In the genomic region with DNA sequence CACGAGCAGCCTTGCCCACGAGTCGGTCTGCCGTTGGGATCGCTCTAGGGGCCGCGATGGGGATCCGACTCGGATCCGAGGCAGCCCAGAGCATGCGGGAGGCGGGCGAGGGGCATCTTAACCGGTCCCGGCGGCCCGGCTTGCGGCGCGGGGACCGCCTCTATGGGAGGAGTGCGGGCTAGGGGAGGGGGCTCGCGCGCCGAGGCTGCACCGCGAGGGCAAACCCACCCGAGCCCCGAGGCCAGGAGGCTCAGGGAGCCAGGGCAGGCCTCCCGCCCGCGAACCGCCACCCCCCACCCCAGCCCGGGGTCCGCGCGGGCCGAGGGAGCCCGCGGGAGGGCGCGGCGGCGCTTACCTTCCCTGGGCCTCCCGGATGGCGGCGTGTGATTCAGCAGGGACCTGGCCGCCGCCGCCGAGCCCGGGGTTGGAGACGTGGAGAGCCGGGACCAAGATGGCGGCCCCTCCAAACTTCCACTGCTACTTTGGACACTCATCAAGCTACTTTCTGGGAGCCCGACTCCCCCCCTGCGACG, we compare ENCODE assay signal across 8 mouse cellular contexts. TPM values are rescaled to one million over a fixed set of nuclear protein-coding genes. Genes with fewer than 3 reads are reported as not detected.
A peak's percentile ranks its signal among the peaks of the same experiment; 100 is the strongest.
DNase-seq lines count a peak whose midpoint lies in the region; ATAC-seq and TF ChIP-seq lines count a peak whose summit lies in the region.

No protein-coding gene starts in this region.

- H3K27me3 ChIP-seq in E14TG2a.4 (ENCODE audit: insufficient read depth, low read length): no peaks in the 10 kb centered on the region
- no peaks in the 10 kb centered on the region for H3K27me3 ChIP-seq in forebrain, embryonic 12.5 days

- DNase-seq in brain, embryonic 14.5 days (ENCODE audit: low read depth): peak; percentile 78
- DNase-seq in heart, postnatal 14 days: peak; percentile 77 to 80
- DNase-seq in layer of hippocampus, postnatal 36 days: peak; percentile 70 to 74
- peak; percentile 66 for DNase-seq in lung, postnatal 25 days (ENCODE audit: low spot score)
- DNase-seq in retina, adult 2 months (ENCODE audit: low read depth, low spot score): peak; percentile 38
- DNase-seq in thymus, postnatal 4 days: peak; percentile 86

- intact Hi-C loops in heart, postnatal 14 days (cut with DNase I): loop anchor here (2.0 to 5.0 kb wide), 5 partner anchors 44 to 216 kb away; no protein-coding TSS in a partner anchor

- H3K27ac ChIP-seq in forebrain, embryonic 12.5 days: peak overlapping the region; percentile 100

- H3K4me1 ChIP-seq in E14TG2a.4 (replicated peaks; ENCODE audit: low read depth, low read length): peaks cover 52% of the 10 kb centered on the region
- H3K4me1 ChIP-seq in forebrain, embryonic 12.5 days: peaks cover 20% of the 10 kb centered on the region

- H3K4me2 ChIP-seq in forebrain, embryonic 12.5 days: peak overlapping the region; percentile 59

- no peak for TF ChIP-seq CTCF in E14TG2a.4 (conservative IDR thresholded peaks at IDR 0.05; ENCODE audit: low read length)
- TF ChIP-seq CTCF in brain, embryonic 14.5 days (IDR thresholded peaks at IDR 0.05; ENCODE audit: borderline replicate concordance, extremely low read depth, insufficient read depth, insufficient read length): no peak

- no peaks in the 10 kb centered on the region; the same call in 1 of the 2 replicates for H3K36me3 ChIP-seq in E14TG2a.4 (ENCODE audit: insufficient read depth, low read length)
- H3K36me3 ChIP-seq in forebrain, embryonic 12.5 days (replicated peaks): no peaks in the 10 kb centered on the region

- no peak; the same call in 1 of the 2 replicates for TF ChIP-seq POLR2A in brain, embryonic 14.5 days (IDR thresholded peaks at IDR 0.05; ENCODE audit: borderline replicate concordance, extremely low read depth, insufficient read depth, insufficient read length, poor library complexity, severe bottlenecking)

- peak; percentile 84 for ATAC-seq in forebrain, embryonic 12.5 days (ENCODE audit: low FRiP score)

- H3K4me3 ChIP-seq in E14TG2a.4 (replicated peaks; ENCODE audit: low read length): peak overlapping the region; percentile 91
- peak overlapping the region; percentile 95 for H3K4me3 ChIP-seq in forebrain, embryonic 12.5 days (replicated peaks)

- no peaks in the 10 kb centered on the region for H3K9me3 ChIP-seq in E14TG2a.4 (ENCODE audit: low read length)
- H3K9me3 ChIP-seq in forebrain, embryonic 12.5 days: no peaks in the 10 kb centered on the region

- under 1% methylated on average over 51 of the region's 59 CpGs for WGBS in forebrain, embryonic 12.5 days

- H3K9ac ChIP-seq in forebrain, embryonic 12.5 days: peak overlapping the region; percentile 99

RNA-seq across cellular contexts. Expression of gene Tlk1, which starts 0.6 kb away (rescaled TPM):
- 23.3 and 38.2 TPM in 2 replicates for polyA plus RNA-seq in brain, embryonic 14.5 days (2012; rRNA removed)
- 31.4 and 40.0 TPM in 2 replicates for polyA plus RNA-seq in forebrain, embryonic 12.5 days (2016; fragmentation: Nextera tagmentation; extraction: Ambion mirVana)
- total RNA-seq in heart, postnatal 14 days (2021): 10 to 100 TPM; 34.7 to 37.8 TPM
- 10 to 100 TPM; 63.9 to 74.6 TPM for total RNA-seq in layer of hippocampus, postnatal 36 days (2021)

Comparison
In these comparisons a context has a peak if more than half of its experiments do, and no peak if none do; other contexts are left out.
1. Peak in every context shown above with its lines: DNase-seq, ATAC-seq, H3K4me3 ChIP-seq and H3K27ac ChIP-seq.